Mouse (Mus musculus): ENCODE results near the gene A4gnt. TPM values are rescaled to one million over a fixed set of nuclear protein-coding genes. Genes with fewer than 3 reads are reported as not detected.

Gene A4gnt
- polyA plus RNA-seq, 1 experiment from 2014 or later: not detected

- no peak overlapping the region for H3K4me3 ChIP-seq
- DNase-seq (ENCODE audit: extremely low spot score, low spot score): no peak
- no peaks in the 10 kb centered on the region for H3K4me1 ChIP-seq
- no peaks in the 10 kb centered on the region for H3K9me3 ChIP-seq
- no peak overlapping the region for H3K27ac ChIP-seq
- peaks cover 93% of the 10 kb centered on the region for H3K36me3 ChIP-seq (replicated peaks)
- WGBS: 92% methylated on average over 5 of the region's 5 CpGs
- no peaks in the 10 kb centered on the region for H3K27me3 ChIP-seq (ENCODE audit: poor library complexity, severe bottlenecking)
Observed at GRCm38 (mm10) chr9:99639957-99640356, 27.7 kb downstream of the A4gnt start.

DNA sequence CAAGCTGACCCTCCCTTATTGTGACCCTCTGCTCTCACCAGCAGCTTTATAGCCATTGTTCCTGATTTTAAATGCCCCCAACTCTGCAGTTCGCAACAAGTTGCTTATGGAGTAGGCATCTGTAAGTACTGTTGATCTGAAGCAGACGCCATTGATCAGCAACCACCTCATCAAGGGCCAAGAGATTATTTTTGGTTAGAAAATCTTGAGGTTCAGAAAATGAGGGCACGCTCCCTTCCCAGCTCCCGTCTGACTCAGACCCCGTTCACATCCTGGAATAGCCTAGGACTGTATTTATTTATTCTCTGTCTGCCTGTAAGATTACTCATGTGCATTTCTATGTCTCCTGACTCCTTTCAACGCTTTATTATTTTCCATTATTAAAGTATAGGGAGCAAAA is 33.1 kb downstream of the A4gnt start:
- H3K4me3 ChIP-seq: no peak overlapping the region
- no peak for DNase-seq (ENCODE audit: extremely low spot score, low spot score)
- no peaks in the 10 kb centered on the region for H3K9me3 ChIP-seq
- H3K27me3 ChIP-seq (ENCODE audit: poor library complexity, severe bottlenecking): no peaks in the 10 kb centered on the region
- H3K4me1 ChIP-seq: no peaks in the 10 kb centered on the region
- no peak overlapping the region for H3K27ac ChIP-seq
- peaks cover 94% of the 10 kb centered on the region for H3K36me3 ChIP-seq (replicated peaks)
- 93% methylated on average over 6 of the region's 6 CpGs for WGBS

- Histone ChIP-seq H3K4me1 (no peaks in the 10 kb centered on the region), H3K27ac (no peak overlapping the region), H3K9me3 (no peaks in the 10 kb centered on the region), H3K4me3 (no peak overlapping the region), H3K36me3 (replicated peaks) (peaks cover 96% of the 10 kb centered on the region), H3K27me3 (ENCODE audit: poor library complexity, severe bottlenecking) (no peaks in the 10 kb centered on the region)
- 93% methylated on average over 6 of the region's 6 CpGs for WGBS
- DNase-seq (ENCODE audit: extremely low spot score, low spot score): no peak
Observed at GRCm38 (mm10) chr9:99646102-99646501, 33.8 kb downstream of the A4gnt start.

GRCm38 (mm10) chr9:99660756-99661155 is 48.5 kb downstream of the A4gnt start:
- peaks cover 96% of the 10 kb centered on the region for H3K36me3 ChIP-seq (replicated peaks)

GRCm38 (mm10) chr9:99661606-99662166 is 49.4 kb downstream of the A4gnt start:
- H3K4me3 ChIP-seq: no peak overlapping the region
- no peaks in the 10 kb centered on the region for H3K27me3 ChIP-seq (ENCODE audit: poor library complexity, severe bottlenecking)
- no peaks in the 10 kb centered on the region for H3K9me3 ChIP-seq
- no peak overlapping the region for H3K27ac ChIP-seq
- WGBS: 83% methylated on average over 16 of the region's 16 CpGs
- H3K36me3 ChIP-seq (replicated peaks): peaks cover 96% of the 10 kb centered on the region
- no peaks in the 10 kb centered on the region for H3K4me1 ChIP-seq
- no peak for DNase-seq (ENCODE audit: extremely low spot score, low spot score)

More at GRCm38 (mm10) chr9:99660756-99661155, 48.5 kb downstream of the A4gnt start:
- no peak for DNase-seq (ENCODE audit: extremely low spot score, low spot score)
- WGBS: 82% methylated on average over 10 of the region's 10 CpGs
- H3K27ac ChIP-seq: no peak overlapping the region
- no peaks in the 10 kb centered on the region for H3K9me3 ChIP-seq
- no peaks in the 10 kb centered on the region for H3K4me1 ChIP-seq
- H3K4me3 ChIP-seq: no peak overlapping the region
- no peaks in the 10 kb centered on the region for H3K27me3 ChIP-seq (ENCODE audit: poor library complexity, severe bottlenecking)

DNA sequence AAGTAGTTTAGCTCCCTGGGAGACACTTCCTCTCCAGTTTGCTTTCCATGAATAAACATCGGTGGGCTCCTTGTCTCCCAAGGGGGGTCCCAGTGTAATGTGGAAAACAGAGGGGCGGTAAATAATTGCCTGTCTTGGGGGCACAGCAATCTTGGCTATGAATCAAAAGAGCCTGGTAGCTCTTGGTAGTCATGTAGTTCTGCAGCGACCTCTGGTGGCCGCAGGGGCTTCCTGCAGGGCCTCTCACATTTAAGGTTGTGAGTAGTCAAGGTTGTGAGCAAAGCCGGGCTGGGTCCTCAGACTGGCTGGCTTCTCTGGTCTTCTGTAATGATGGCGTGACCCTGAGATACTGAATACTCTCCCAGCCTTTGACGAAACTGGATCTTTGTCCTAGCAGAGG is 50.1 kb downstream of the A4gnt start:
- H3K9me3 ChIP-seq: no peaks in the 10 kb centered on the region
- H3K4me3 ChIP-seq: no peak overlapping the region
- no peak overlapping the region for H3K27ac ChIP-seq
- H3K4me1 ChIP-seq: no peaks in the 10 kb centered on the region
- WGBS: 36% methylated on average over 7 of the region's 7 CpGs
- H3K27me3 ChIP-seq (ENCODE audit: poor library complexity, severe bottlenecking): no peaks in the 10 kb centered on the region
- DNase-seq (ENCODE audit: extremely low spot score, low spot score): peak; percentile 75
- peaks cover 96% of the 10 kb centered on the region for H3K36me3 ChIP-seq (replicated peaks)

- Histone ChIP-seq H3K4me1 (no peaks in the 10 kb centered on the region), H3K27ac (no peak overlapping the region), H3K36me3 (replicated peaks) (peaks cover 96% of the 10 kb centered on the region), H3K27me3 (ENCODE audit: poor library complexity, severe bottlenecking) (no peaks in the 10 kb centered on the region), H3K4me3 (no peak overlapping the region), H3K9me3 (no peaks in the 10 kb centered on the region)
- 90% methylated on average over 10 of the region's 10 CpGs for WGBS
- no peak for DNase-seq (ENCODE audit: extremely low spot score, low spot score)
Observed at GRCm38 (mm10) chr9:99662887-99663286, 50.6 kb downstream of the A4gnt start.

GRCm38 (mm10) chr9:99667596-99667995 is 55.3 kb downstream of the A4gnt start:
- no peak for DNase-seq (ENCODE audit: extremely low spot score, low spot score)
- Histone ChIP-seq H3K36me3 (replicated peaks) (peaks cover 90% of the 10 kb centered on the region), H3K27ac (no peak overlapping the region), H3K4me3 (no peak overlapping the region), H3K9me3 (peaks cover 12% of the 10 kb centered on the region; the same call in 1 of the 2 replicates), H3K27me3 (ENCODE audit: poor library complexity, severe bottlenecking) (no peaks in the 10 kb centered on the region), H3K4me1 (no peaks in the 10 kb centered on the region)
- WGBS: 83% methylated on average over 8 of the region's 8 CpGs

DNA sequence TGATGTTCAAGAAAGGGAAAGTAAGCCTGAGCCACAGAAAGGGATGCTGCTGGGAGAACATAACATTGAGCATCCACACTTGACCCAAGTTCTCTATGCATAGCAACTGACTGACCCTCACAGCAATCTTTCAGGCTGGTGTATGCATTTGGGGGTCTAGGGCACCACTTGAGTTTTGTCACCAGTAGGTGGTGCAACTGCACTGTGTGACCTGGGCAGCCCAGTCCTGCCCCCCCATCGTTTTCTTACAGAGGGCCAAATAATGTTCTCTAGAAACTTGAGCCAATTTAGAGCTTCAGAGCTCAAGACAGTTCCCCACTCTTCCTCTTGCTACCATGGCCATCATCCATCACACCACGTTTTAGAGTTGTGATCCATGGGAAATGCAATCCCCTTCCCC is 59.3 kb downstream of the A4gnt start:
- WGBS: 49% methylated on average over 2 of the region's 2 CpGs

More for the DNA sequence above, 59.3 kb downstream of the A4gnt start:
- Histone ChIP-seq H3K4me1 (no peaks in the 10 kb centered on the region), H3K27ac (no peak overlapping the region), H3K36me3 (replicated peaks) (peaks cover 57% of the 10 kb centered on the region), H3K27me3 (ENCODE audit: poor library complexity, severe bottlenecking) (no peaks in the 10 kb centered on the region), H3K9me3 (peaks cover 12% of the 10 kb centered on the region; the same call in 1 of the 2 replicates), H3K4me3 (no peak overlapping the region)
- no peak for DNase-seq (ENCODE audit: extremely low spot score, low spot score)

Other genes with a start within 250 kb of the A4gnt start
- 7.6 and 8.7 TPM in 2 replicates for gene Mras, start 175.1 kb upstream of the A4gnt start, polyA plus RNA-seq (2016; fragmentation: Nextera tagmentation; extraction: Ambion mirVana)
- gene Nme9, start 161.0 kb upstream of the A4gnt start, polyA plus RNA-seq (2016; fragmentation: Nextera tagmentation; extraction: Ambion mirVana): not detected in 2 replicates
- gene Armc8, start 43.6 kb upstream of the A4gnt start, polyA plus RNA-seq (2016; fragmentation: Nextera tagmentation; extraction: Ambion mirVana): 29.9 and 30.4 TPM in 2 replicates
- 49.7 and 52.6 TPM in 2 replicates for gene Dbr1, start 36.7 kb upstream of the A4gnt start, polyA plus RNA-seq (2016; fragmentation: Nextera tagmentation; extraction: Ambion mirVana)
- gene Dzip1l, start 17.0 kb downstream of the A4gnt start, polyA plus RNA-seq (2016; fragmentation: Nextera tagmentation; extraction: Ambion mirVana): 28.2 and 30.7 TPM in 2 replicates
- gene Cldn18, start 104.8 kb downstream of the A4gnt start, polyA plus RNA-seq (2016; fragmentation: Nextera tagmentation; extraction: Ambion mirVana): 0.16 TPM in 1 of 2 replicates, not detected in the other